Mouse (Mus musculus): ENCODE results near the gene Tcf7l1.
"Not testable (repeated sequence)": the region's sequence is repeated elsewhere in the genome, so short reads cannot be mapped to it uniquely, and the experiment has no call there.

The Tcf7l1 gene

DNA sequence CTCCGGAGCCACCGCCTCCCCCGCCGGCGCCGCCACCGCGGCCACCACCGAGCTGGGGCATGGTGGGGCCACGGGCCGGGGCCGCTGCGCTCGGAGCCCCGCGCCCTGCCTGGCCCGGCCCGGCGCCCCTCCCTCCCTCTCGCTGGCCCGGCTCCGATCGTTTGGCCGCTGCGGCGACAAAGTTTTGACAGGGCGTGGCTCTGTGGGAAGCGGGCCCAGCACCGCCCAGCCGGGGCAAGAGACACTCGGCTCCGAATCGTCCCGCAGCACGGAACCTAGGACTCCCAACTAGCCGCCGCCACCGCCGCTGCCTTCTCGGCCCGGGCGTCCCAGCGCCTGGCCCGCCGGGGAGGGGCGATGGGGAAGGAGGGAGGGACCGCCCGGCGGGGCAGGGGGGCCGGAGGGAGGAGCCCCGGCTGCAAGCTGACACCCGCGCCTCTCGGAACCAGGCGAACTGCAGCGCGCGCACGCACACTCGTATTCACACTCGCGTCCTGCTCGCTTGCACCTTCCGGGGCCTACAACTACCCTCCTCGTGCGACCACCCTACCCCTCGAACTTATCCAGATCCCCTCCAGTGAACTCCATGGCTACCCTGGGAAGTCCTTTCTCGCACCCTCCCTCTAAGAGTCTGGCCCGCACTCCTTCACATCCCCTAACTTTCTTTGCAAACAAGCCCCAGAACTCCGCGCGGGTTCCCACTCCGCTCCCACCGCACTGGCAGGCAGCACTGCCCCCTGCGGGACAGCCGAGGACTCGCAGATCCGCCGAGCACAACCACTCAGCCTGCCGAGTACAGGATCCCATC lies at the start of gene Tcf7l1:
Tcf7l1 (minus strand) TSS at position 363 of the 808 bp plus-strand sequence.
- DNase-seq (ENCODE audit: low read depth, low spot score), result peak; percentile 90

DNA sequence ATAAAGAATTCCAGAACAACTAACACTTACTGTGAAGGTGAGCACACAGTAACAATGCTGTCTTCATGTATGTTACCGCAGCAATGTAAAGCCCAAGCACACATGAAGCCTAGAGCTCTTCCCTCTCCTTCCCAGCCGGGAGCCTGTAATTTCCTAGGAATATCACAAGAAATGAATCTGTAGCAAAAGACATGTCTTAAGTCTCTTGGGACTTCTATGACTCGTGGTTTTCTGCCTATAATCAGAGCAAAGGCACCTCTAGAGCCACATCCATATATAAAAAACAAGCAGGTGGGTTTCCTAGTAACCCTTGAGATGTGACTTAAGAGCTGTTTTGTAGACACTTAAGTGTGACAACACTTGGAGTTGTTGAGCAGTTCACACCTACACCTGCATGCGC lies 48.7 kb upstream of the Tcf7l1 start:
- DNase-seq (ENCODE audit: low read depth, low spot score), result no peak

DNA sequence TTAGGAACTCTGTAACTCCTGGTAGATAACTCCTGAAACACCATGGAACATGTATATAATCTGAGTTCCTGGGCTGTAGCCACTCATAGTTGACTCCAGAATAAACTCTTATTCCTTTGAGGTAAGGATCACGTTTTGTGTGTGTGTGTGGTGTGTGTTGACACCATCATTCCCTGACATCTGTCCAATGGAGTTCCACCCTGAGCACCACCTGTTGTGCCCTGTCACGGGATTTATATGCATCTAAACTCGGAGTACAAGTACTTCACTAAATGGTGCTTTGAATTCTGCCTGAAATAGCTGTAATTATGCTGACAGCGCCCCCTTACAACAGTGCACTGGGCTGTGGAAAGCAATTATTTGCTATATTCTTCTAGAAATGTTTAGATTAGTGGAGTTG lies 45.5 kb upstream of the Tcf7l1 start:
- no peak for DNase-seq (ENCODE audit: low read depth, low spot score)

DNA sequence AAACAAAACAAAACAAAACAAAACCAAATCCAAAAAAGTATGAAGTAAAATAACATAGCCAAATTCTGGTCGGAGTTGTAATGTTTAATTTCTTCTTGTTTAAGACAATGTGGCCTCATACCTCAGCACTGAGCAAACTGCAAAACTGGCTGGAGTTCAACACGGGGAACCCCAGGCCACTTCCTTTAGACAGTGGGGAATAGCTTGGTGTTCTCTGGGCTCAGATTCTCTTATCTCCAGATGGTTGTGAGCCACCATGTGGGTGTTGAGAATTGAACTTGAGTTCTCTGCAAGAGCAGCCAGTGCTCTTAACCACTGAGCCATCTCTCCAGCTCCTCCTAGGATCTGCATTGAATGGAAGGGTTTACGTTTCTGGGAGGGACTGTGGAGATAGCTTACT lies 42.8 kb upstream of the Tcf7l1 start:
- no peak for DNase-seq (ENCODE audit: low read depth, low spot score)

DNA sequence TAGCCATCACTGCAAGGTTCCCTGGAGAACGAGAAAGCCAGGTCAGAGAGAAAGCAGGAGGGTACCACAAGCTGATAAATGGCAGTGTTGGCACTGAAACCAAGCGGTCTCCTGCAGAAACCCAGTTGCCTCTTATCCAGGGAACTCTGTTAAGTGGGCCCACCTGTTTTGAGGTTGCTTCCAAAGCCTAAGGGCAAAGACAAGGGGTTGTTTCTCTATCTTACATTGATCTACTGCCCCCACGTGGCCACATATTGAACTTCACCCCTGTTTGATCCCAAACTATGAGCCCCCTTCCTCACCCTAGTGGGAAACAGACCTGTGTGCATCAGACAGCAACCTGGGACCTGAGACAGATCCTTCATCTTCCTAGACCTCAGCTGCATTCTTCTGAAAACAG lies 42.2 kb upstream of the Tcf7l1 start:
- peak; percentile 84 for DNase-seq (ENCODE audit: low read depth, low spot score)

DNA sequence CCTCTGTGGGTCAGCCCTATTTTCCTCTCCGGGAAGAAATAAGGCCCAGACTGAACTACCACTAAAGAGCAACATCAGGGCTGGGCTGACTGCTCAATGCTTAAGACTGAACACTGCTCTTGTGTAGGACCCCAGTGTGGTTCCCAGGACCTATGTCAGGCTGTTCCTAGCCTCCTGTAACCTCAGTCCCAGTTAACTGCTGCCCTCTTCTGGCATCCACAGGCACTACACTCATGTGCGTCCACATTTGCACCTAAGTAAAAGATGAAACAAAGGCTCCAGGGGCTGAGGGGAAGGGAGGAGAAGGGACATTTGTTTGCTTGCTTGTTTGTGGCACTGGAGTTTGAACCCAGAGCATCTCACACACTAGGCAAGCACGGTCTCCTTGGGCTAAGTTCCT lies 39.8 kb upstream of the Tcf7l1 start:
- DNase-seq (ENCODE audit: low read depth, low spot score), result peak; percentile 48

DNA sequence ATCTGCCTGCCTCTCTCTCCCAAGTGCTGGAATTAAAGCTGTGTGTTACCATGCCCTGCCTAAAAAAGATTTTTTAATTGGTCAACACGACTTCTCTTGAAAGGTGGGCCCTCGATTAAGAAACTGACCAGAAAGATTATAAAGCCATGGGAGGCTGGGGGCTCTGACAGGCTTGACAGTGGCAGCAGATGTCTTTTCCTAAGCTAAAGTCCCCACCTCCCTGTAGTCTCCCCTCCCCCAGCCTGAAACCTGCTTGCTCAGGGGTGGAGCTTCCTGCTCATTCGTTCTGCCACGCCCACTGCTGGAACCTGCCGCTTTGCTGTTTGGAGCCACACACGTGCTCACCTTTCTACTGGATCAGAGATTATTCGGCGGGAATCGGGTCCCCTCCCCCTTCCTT lies 39.0 kb upstream of the Tcf7l1 start:
- DNase-seq (ENCODE audit: low read depth, low spot score), result not testable (repeated sequence)

DNA sequence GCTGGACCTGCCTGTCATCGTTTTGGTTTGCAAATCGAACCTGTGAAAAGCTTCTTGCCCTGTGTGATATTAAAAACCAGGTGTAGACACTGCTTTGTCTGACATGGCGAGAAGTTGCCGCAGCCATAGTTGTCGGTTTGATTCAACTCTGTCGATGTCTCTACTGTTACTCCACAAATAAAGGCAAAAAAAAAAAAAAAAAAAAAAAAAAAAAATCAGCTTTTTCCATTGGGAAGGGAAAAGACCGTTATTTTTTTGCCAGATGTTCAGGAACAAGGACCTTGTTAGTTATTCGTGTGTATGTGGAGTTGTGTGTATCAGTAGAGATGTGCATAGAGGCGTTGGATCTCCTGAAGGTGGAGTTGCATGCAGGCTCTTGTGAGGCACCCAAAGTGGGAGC lies 36.7 kb upstream of the Tcf7l1 start:
- no peak for DNase-seq (ENCODE audit: low read depth, low spot score)

DNA sequence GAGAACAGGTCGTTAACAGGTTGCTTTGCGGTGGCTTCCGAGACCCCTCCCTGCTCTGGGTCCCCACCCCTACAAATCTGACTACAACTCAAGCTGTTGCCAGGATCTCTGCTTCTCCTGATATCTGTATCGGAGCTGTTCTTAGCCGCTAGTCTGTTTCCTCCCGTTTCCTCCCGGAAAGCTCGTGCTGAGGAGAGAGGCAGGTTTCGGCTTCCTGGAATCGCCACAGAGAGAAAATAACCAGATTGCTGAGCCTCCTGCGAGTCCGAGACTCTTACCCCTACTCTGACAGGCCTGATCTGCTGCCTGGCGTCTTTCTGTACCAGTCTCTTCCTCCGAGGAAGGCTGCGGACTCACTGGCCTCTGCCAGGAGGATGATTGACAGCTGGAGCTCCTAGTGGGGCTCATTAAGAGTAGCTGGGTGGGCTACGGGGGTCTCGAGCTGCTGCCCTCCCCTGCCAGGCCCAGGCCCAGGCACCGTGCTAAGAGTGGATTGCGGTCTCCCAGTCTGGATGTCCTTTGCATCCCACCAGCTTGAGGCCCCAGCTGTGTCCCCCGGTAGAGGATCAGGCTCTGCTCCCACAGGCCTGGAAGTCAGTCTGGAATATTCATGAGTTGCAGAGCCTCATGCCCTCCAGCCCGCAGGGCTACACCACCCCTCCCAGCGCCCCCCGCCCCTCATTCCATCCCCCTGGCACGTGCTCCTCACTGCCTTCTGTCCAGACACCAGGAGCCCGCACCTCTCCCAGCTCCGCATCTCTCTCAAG lies 36.1 kb upstream of the Tcf7l1 start:
- DNase-seq (ENCODE audit: low read depth, low spot score), result peak; percentile 47

DNA sequence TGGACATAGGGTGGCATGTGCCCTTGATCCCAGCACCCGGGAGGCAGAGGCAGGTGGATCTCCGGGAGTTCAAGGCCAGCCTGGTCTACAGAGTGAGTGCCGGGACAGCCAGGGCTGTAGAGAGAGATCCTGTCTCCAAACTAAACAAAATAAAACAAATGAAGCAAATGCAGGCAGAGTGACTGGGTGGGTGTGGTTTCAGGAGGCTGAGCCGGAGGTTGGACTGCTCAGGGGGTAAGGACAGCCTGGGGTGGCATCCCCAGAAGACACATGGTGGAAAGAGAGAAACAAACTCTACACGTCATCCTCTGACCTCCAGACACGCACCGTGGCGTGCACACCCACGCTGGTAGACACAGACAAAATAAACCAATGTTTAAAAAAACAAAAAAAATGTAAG lies 24.4 kb upstream of the Tcf7l1 start:
- DNase-seq (ENCODE audit: low read depth, low spot score), result no peak

DNA sequence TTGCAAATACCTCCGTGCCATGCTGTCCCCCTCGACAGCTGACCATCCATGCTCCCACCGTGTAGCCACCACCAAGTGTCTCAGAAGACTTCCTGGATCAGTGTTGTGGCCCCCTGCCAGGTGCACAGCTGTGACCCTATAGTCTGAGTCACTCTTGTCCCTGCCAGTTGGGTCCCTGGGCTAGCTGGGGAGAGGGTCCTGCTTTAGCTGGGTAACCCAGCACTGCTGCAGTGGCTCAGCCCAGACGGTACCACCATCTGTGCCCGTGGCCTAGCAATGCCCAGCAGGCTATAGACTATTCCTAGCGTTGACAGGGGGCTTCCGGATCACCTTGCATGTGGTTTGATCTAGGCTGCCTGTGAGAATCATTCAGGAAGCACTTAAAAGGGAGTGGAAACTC lies 21.2 kb upstream of the Tcf7l1 start:
- no peak for DNase-seq (ENCODE audit: low read depth, low spot score)

DNA sequence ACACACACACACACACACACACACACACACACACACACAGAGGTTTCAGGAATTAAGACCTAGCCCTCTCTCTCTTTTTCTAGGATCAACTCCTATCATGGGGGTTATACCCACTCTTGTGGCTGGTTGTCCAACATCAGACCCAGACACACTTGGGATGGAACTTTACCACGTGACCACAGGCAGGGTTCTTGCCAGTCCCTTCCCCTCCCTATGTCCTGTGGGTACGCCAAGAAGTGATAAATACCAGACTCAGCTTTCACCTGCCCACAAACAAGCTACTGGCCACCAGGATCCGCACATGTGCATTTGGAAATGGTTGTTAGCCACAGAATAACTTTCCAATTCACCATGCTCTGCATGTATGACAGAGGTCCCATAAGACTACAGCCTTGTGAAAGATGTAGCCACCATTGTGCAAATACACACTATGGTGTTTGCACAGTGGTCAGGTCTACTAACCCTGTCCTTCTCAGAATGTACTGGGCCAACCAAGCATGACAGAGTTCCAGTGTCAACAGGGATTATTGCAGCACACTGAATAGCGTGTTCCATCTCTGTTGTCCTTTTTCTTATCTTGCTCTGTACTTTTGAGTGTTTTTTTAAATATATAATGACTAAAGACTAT lies 20.6 kb upstream of the Tcf7l1 start:
- DNase-seq (ENCODE audit: low read depth, low spot score), result no peak

DNA sequence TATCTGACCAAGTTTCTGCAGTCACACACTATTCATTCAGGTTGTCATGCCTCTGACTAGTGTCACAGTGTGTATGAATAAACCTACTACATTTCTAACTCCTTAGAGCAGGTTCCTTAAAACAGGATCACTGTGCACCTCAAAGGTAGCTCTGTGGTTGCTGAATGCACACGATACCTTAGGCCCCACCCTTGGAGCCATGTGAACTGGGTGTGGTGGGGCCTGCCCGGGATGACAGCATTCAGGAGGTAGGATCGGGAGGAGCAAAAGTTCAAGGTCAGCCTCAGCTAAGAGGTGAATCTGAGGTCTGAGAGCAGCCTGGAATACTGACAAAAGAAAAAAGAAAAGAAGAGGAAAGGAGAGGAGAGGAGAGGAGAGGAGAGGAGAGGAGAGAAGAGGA lies 19.3 kb upstream of the Tcf7l1 start:
- no peak for DNase-seq (ENCODE audit: low read depth, low spot score)

DNA sequence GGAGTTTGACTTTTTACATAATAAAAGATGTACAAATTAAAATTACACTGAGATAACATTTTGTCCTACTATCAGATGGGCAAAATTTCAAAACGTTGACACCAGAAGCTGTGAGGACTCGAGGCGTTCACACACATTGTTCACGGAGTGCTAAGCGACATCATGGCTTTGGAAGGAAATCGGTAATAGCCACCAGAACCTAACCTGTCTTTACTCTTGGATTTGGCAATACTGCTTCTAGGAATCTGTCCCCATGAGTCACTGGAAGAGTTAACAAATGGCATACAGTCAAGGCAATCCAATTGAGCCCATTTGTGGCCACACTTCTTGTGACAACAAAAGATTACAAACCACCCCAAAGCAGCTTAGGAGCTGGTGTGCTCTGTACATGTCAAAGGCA lies 14.6 kb upstream of the Tcf7l1 start:
- DNase-seq (ENCODE audit: low read depth, low spot score), result no peak

DNA sequence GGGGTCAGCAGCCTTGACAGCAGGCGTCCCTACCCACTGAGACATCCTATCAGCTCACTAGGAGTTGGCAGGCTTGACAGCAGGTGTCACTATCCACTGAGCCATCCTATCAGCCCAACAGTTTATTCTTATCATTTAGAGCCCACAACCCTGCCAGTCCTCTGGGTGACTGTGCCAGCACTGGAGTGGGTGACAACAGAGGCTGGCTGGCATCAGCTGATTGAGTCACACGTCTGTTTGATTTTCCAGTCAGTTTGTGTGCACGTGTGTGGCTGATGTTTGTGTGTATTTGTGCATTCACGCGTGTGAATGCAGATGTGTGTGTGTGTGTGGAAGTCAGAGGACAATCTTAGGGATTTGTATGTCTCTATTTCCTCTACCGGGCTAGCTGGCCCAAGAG lies 13.1 kb upstream of the Tcf7l1 start:
- no peak for DNase-seq (ENCODE audit: low read depth, low spot score)

DNA sequence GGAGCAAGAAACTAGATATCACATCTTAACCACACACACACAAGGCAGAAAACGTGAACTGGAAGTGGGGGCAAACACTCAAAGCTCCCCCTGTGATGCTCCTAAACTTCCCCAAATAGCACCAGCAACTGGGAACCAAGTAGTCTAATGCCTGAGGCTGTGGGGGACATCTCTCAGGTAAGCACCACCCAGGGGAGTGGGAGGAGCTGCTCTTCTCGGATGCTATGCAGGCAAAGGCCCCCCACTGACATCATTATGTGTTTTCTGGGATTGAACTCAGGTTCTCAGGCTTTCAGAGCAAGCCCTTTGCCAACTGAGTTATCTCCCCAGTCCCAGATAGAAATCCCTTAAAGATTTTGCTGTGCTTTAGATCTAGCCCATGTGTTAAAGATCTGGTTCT lies 11.6 kb upstream of the Tcf7l1 start:
- DNase-seq (ENCODE audit: low read depth, low spot score), result no peak

DNA sequence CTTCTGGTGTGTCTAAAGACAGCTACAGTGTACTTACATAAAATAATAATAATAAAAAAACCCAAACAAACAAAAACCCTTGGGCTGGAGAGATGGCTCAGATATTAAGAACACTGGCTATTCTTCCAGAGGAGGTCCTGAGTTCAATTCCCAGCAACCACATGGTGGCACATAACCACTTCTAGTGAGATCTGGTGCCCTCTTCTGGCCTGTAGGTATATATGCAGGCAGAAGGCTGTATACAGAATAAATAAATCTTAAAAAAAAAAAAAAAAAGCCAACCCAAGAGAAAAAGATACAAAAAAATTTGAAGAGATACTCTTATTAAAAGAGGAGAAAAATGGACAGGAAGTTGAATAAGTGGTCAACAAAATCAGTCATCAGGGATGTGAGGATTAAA lies 8.7 kb upstream of the Tcf7l1 start:
- no peak for DNase-seq (ENCODE audit: low read depth, low spot score)

DNA sequence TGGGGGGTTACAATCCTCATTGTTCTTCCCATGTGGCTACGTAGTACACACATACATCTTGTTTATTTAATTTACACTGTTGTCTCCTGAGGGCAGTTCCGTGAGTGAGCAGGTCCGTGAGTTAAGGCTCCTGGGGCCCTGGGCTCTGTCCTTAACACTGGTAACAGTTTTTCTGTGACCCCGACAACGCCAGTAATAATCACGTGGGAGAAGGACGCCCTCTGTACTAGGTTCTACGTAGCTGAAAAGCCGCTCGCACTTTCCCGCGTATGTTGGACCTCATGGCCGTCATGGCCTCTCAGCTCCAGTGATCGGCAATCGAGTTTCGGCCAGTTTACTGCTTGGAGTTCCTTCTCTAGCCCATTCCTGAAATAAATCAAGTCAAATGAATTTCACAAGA lies 6.4 kb upstream of the Tcf7l1 start:
- DNase-seq (ENCODE audit: low read depth, low spot score), result no peak

DNA sequence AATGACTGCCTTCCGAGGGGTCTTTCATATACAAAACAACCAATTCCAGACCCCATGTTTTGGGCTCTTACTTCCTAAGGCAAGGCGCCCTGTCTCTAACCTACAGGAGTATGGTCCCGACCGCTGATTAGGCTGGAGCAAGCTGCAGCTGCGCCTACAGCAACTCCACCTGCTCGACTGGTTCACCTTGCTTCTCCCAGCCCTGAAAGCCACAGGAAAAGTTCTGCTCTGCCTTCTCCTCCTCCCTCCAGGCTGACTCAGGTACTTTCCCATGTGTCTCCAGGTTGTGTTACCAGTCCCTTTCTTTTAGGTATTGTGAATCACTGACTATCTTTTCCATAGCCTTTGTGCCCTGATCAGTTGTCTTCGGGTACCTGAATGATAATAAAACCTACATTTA lies 5.8 kb upstream of the Tcf7l1 start:
- no peak for DNase-seq (ENCODE audit: low read depth, low spot score)

DNA sequence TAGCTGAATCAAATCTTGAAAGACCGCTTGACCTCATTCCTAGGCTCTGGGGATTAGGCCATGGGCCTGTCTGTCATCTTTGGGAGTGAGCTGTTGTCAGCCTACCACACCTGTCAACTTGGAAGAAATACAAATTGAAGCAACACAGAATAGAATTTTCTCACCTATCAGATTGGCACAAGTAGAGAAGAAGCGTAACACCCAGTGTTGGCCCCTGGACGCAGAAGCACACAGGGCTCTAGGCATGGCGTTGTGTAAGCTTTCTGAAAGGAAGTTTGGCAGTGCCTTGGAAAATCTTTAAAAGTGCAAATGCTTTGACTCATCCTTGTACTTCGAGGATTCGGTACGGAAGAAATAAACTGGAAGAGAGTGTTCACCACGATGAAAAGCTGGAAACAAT lies 3.6 kb upstream of the Tcf7l1 start:
- no peak for DNase-seq (ENCODE audit: low read depth, low spot score)

DNA sequence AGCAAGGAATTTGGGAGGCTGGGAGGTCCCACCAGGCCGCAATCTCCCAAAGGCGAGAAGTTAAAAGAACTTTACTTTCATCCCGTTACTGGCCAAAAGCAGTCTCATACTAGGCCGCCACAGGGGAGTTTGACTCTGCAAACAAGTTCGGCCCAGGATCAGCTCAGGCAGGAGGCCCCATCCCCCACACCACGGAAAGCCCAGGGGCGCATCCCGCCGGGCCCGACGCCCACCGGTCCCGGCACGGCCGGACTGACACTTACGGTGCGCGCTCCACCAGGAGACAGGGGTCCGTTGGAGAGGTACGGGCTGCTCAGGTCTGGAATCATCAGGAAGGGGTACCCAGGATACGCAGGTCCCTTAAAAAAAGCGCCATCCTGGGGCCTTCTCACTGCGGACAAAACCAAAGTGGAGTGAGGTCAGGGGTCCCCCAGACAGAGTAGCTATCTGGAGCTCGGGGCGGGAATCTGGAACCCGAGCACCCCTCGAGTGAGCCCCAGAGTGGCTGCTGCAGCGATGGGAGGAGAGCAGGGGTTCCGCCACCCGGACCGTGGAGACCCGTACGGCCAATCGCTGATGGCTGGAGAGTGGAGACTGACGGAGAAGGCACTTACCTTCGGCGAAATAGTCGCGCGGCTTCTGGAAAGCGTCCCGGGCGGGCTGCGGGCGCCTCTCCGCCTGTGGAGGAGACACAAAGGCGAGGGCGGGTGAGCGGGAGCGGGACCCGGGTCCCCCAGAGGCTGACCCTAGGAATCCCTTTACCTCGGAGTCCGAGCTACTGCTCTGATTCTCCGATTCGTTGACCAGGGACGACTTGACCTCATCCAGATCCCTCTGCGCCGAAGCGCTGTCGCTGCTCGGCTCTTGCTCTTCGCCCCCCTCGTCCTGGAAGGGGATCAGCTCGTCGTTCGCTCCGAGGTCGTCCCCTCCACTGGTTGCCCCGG lies 834 bp downstream of the Tcf7l1 start:
- DNase-seq (ENCODE audit: low read depth, low spot score), result peak; percentile 60

Measured in mesoderm, embryonic 11.5 days (tissue).